Mouse (Mus musculus) layer of hippocampus, adult 11-12 months (tissue): ENCODE results near the gene Npas3.

Experiments used
- DNase-seq: peaks from one replicate; pipeline ENCODE4 v3.0.0; 2022; ENCODE audit warnings: low spot score

Npas3 gene

DNA sequence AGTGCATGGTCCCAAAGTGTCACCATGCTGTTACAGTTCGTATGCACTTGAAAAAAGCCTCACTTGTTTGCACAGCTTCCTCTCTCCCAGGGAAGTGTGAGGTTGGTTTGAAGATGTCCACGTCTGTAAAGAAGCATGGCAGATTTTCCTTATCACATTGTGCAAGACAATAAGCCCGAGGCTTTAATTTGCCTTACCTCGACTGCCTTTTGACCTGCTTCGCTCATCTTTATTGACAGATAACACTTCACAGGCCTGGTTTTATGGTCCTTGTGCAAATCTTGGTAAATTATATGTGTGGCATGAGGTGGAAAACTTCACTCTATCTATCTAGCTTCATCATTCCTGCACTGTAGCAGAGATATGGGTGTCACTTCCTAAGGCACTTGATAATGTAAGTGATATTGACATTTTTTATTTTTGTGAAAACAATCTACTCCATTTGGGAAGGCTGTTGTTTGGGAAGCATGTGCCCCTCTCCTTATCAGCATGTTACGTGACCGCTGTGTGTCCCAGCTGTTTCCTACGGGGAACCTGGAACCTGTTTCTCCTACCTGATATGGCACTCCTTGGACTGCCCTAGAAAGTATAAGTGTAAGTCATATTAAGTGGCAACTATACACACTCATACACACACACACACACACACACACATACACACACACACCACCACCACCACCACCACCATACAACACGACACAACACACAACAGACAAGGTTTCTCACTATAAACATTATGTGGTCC is 450.2 kb downstream of the Npas3 start:
- DNase-seq, result no peak

DNA sequence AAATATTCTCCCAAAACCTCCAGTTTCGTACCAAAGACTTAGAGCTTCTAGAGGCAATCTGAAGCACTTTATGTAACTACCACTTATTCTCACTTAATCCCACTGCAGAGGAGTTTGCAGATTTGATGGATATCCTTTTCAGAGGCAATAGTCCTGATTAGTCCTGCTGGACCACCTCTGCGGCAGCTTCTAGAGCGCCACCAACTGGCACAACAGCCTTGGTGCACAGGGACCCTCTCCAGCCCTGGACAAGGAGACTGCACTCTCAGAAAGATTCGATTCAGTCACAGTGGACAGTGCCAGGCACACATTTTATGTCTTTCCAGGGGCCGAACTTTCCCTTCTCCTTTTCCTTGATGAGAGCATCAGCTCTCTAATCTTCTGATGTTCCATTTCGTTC is 471.4 kb downstream of the Npas3 start:
- DNase-seq, result peak; percentile 8

DNA sequence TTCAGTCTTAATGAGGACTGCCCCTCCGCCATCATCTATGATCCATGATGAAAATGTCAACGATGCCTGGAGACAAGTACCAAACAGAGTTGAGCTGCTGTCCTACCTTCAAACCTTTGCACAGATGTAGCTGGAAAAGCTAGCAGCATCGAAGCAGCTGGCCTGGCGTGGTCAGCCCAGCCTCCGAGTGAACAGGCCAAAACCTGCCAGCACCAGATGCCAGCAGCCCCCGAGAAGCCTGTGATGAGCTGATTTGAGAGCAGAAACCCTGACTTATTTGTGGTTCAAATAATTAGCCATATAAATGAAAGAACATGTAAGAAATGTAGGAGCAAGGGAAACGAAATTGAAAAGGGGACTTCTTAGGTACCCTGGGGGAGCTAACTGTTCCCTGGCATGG is 473.7 kb downstream of the Npas3 start:
- no peak for DNase-seq

DNA sequence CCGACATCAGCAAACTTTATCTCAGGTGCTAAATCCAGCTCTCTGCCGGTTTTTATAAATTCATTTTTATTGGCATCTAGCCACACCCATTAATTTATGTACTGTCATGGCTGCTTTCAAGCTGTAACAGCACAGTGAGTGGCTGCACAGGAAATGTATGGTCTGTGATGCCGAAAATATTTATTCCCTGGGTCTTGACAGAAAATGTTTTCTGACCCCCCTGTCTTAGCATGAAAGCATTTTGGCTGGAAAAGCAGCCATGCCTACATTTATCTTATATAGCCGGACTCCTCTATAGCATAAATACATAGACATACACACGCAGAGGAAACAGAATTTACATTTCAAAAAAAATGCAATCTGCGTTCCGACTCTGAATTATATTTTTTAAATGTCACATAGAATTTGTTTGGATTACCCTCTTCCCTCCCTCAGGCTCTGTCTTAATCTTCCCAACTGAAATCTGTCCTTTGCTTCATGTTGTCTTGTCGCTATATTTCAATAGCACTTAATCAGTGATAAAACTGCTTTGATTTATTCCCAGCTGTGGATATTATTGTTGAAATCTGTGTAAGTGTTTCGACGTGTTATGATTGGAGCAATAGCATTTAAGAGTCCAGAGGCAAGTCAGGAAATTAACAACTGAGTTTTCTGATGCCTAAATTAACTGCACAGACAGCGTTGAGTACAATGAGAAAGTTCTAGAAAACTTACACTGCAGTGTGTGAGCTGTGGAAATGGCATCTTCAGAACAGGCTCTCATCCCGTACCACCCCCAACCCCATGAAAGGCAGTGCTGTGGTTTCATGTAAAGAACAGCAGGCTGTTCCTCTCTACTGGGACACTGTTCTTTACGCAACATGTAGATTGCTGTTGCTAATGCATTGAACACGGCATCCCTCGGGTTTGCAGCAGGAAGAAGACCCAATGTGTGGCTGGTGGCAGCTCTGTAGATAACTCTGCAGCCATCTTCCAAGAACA is 474.5 kb downstream of the Npas3 start:
- no peak for DNase-seq

DNA sequence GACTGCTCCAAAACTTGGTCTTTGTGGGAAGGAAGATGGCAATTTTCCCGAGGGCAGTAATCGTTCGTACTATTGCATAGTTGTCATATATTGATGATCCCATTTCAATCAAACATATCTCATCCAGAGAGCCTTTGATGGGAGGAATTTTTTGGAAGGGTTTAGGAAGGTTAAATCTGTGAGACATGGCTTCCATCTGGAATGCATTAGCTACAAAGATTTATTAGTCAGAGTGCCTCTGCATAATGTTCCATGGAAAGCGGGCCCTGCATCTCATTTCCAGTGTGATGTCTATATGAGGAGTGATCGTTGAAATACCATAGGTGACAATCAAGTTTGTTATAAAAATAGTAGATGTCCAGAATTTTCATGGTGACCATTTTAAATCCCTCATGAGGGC is 480.8 kb downstream of the Npas3 start:
- DNase-seq, result no peak

DNA sequence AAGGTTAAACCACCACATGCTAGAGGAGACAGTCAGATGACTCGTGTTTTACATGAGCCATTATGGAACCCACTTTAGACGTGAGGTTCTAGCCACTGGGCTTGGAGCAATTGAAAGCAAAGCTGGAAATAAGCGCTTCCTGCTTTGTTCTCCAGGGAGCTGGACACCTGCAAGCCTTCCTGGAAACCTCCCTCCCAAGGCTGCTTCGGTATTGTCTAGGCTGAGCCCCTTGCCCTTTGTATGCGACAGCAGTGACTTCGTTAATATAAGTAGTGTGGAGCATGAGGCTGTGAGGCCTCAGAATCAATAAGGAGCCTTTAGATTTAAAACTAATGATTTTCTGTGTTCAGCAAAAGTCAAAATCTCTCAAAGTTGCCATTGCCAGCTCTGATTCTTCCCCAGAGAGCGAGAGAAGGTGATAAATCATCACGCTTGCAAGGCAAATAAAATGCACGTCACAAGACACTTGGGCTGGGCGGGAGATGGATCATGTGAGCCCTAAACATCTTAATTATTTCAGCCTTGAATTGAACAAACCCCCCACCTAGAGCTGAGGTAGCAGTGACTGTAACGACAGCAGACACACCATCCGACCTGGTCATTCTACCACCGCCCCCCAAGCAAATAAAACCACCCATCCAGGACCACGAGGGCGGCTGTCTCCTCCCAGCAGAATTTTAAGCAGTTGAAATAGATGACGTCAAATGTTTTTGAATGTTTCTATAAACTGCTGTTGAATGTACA is 490.2 kb downstream of the Npas3 start:
- DNase-seq, result no peak

DNA sequence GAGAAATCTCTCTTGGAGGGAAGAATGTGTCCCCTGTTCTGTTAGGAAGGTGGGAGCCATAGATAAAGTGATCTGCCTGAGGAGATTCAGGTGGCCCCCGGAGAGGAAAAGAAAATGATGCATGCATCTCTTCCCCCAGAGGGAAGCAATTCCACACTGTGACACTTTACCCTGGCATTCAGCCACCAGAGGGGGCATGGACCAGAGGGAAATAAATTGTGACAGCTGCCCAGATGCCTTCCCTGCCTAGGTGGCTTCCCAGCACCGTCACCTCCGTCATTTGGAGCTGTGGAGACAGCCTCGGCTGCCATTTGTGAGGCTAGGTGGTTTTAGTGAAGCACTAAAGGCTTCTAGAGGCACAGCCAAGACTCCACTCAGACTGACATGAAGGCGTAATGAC is 498.2 kb downstream of the Npas3 start:
- no peak for DNase-seq

DNA sequence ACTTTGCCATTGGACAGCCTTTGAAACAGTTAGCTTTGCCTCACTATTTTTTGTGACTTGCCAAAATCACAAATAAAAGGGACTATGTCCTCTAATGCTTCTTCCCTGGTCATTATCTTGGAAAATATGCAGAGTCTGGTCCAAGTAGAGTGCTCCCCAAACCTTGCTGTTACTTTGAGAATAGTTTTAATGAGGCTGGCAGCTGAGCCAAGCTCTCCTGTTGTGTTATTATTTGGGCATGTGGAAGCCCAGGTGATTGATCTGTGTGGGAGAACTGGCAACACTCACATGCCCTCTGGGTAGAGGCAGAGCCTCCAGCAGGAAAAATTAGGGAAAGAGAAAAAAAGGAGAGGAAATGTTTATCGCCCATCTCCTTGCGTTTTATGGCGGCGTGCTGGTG is 500.9 kb downstream of the Npas3 start:
- DNase-seq, result peak; percentile 35

DNA sequence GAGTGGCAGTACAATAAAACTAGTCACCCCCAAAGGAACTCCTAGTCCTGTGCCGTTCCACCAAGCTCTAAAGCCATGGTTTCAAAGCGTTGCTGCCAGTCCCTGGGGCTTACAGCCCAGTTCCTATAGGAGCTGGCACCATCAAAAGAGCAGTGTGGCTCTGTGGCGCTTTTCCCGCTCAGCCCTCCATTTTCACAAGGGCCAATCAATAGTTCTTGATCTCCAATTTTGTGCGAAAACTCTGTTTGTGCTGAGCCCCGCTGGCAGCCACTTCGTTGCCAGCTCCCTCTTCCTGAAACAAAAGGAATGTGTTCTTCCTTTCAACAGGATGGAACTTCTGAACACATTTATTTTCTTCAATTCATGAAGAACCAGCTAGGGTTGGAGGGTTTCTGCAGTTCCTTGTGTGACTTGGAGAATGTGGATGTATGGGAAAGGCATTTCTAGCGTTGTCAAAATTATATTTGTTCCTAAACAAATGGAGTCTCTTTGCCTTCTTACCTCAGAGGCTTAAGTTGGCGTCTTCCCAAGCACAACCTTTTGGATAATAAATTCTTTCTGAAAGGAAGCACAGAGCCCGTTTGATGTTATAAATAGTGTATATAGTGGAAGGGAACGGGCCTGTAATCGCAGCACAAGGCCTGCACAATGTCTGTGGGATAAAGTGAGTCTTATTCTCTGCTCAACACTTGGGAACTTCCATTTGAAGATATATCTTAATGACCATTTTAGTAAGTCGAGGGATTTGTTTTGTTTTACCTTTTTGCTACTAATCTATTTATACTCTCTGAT is 504.0 kb downstream of the Npas3 start:
- no peak for DNase-seq

DNA sequence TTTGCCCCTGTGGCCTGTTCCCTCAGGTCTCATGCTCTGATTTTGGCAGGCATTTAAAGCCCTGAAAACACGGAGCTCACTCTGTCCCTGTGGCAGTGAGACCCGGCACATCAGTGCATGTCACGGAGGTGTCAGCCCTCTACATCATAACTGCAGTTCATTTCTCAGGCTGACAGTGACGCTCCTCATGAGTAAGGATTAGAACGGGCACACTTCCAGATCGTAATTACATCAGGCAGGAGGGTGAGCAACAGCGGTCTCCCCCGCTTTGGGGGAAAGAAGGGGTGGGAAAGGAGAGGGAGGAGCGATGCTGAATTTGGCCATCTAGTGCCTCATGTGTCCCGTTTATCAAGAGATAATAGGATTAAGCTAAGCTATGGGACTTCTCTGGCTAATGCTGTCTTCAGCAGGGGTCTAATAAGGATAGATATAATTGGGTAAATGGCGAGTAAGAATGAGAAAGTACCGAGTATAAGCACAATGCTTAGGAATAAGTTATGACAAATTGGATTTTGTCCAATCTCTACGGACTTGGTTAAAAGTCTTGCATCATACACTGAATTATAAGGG is 505.0 kb downstream of the Npas3 start:
- no peak for DNase-seq

DNA sequence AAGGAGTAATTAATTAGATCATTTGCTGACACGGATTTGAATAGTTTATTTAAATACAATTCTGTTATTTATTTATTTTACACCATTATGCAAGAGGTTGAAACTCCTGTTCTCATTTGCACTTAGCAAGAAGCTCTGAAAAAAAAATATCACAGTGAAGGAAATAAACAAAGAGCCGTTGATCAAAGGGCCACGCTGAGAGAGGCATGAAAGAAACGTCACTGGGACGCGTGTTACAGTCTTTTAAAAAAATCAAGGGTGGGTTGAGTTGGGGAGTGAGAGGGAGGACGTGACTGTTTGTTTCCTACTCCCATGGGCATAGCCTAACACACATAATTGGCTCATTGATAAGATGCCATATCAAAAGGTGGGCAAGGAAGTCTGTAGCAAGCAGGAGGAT is 505.8 kb downstream of the Npas3 start:
- no peak for DNase-seq

DNA sequence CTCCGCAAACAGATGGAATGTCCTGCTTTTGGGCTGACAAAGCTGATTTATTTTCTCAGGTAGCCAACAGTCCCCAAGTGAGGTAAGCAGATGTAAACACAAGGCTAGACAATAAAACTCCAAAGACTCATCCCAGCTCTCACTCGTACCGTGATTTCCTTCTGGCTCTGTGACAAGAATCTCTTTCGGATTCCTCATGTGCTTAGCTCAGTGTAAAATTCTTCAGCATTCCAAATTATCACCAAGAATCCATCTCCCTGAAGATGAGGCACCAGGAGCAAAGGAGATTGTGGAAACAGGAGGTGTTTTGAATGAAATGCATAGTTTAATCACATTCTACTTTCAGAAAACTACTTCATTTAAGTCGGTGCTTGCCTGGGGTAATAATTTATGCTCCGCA is 509.2 kb downstream of the Npas3 start:
- DNase-seq, result no peak

DNA sequence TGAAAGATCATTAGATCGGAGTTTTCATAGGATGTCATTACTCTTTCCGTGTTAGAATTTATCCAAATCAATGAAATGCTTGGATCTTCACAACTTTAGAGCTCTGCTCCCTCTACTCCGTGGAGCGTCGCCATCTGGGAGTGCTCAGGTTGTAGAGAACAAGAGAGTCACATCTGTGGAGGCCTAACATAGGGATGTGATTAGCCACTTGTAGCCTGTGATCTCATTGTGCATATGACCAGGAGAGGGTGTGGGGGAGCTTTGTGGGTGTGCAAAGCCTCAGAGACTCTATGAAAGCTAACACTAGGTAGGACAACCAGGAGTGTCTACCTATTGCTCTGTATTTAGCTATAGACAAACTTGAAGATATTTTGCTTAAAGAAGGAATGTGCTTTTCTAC is 509.9 kb downstream of the Npas3 start:
- DNase-seq, result no peak

DNA sequence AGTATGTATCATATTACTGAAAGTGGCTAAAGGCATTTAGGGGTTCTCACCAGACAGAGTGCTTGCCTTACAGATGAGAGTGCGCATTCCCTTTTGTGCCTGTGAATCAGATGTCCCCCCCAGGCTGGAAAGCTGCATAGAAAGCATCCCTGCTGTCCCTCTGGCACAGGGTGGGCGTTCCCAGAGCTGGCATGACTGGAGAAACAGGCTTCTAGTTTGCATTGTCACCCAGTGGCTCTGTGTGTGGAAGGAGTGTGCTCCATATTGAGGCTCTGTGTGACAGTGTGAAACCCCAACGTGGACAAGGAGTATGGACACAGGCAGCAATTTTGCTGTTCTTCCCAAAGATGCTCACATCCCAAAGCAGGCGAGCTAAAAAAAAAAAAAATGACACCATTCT is 515.7 kb downstream of the Npas3 start:
- no peak for DNase-seq

DNA sequence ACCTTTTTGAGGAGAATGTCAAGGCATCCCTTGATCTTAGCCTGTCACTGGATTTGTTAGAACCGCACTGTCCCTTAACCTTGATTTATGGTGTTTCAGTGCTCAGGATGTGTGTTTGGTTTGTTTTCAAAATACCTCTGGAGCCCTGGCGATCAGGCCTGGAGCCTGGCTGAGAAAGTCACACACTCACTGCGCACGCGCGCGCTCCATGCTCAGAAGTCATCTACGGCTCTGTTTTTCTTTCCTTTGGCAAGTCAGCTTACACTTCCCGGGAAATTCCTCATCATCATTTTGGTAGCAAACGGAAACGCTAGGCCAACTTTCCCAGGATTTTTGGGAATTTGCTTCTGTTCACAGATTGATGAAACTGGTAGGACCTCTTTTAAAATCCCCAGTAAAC is 519.9 kb downstream of the Npas3 start:
- DNase-seq, result no peak

DNA sequence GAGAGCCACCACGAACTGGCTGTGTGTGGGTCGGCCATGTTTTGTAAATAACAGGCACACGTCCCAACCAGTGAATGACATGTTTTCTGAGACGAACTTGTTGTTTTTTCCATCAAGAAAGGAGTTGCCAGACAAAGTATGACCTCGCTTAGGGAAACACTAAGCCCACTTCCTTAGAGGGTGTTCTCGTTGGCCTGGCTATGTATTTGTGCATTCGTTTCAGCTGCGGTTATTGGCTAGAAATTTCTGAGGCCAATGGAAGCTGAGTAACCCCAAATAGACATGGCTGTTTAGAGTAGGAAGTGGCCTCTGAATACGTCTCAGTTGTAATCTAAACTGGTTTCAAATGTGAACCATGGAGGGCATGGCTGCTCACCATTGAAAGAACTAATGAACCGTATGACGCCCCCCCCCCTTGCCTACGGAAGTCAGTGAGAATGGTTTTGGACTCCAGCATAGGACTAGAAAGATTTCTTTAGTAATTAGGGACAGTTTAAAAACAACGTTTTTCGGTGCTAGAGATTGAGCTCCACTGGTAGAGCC is 523.0 kb downstream of the Npas3 start:
- no peak for DNase-seq

DNA sequence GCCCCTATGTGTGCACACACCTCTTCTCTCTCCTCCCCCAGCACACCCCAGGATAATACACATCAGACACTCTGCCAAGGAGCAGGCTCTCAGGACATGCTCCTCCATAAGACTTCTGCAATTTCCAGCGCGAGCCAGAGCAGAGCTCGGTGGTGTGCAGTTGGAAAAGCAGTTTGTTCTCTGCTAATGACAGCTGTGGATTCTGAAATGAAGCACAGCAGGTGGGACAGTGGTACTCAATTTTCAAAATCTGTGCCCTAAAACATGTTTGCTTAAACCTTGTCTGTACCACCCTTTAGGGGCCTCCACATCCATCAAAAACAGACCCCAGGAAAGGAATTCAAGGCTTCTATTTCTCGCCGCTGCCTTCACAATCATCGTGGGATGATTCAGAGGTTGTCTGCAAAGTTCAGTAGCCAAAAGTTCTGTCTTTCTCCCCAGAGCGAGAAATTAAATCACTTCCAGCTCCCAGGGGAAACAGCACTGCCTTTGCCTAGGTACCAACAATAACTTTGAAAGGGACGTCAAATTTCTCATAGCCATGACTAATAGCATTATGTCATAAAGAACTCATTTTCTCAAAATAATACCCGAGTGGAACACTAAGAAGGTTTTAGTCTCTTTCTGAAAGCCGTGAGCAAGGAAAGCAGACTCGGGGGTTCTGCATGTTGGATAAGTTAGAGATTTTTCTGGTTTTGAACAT is 533.5 kb downstream of the Npas3 start:
- DNase-seq, result no peak

DNA sequence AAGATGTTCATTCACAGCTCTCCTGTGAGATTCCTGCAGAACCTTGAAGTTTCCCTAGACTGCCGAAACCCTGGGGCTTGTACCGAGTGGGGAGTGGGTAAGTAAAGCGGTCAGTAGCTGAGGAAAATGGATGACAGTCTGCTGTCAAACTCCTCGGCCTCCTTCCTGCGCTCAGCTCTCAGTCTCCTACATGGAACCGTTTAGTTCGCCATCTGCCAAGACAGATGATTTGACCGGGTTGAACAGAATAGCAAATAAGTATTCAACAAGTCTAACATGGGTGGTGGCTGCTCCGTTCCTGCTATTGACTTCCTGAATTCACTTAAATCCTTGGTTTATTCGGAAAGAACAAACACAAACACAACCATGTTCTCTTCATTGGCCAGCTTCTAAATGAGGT is 541.0 kb downstream of the Npas3 start:
- DNase-seq, result no peak

DNA sequence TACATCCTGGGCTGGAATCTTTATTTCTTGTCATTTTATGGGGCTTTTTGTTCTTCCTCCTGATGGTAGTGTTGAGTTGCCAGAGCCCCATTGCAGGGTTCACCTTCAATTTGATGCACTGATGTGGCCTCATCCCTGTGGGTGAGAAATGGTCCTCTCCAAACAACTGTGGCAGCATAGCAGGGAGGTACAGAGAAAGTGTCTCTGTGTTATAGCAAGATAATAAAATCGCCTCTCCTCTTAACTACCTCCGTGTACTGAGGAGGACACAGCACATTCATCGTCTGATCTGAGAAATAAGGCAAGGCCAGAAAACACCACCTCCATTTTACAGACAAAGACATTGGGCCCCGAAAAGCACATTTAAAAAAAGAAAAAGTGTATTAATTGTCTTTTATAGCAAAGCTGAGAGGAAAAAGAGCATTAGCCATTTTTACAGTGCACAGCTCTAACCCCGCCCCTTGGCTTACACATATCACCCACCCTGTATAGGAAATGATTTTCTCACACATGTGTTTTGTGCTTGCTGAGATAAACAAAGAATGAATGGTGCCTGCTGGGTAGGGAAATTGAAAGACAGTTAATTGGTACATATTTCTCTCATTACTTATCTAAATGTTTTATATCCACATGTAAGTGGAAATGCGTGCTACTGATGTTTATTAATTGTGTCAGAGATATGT is 546.4 kb downstream of the Npas3 start:
- DNase-seq, result no peak

DNA sequence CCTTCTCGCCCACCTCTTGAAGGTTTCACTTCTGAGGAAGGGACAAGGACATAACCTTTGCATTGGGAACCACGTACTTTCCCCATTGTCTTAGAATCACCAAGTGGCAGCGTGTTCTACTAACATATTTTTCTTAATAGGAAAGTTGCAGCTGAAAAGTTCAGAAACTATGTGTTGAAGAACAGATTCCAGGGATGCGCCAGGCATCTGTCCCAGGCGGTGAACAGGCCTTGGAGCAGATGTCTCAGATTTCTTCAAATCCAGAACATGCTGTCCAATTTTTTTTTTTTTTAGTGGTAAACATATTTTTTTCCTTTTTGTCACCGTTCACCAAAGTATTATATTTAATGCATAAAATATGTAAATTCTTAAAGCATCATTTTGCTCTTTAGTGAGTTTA is 553.4 kb downstream of the Npas3 start:
- peak; percentile 55 for DNase-seq
